Mouse (Mus musculus): ENCODE results near the gene Nhlh2. TPM values are rescaled to one million over a fixed set of nuclear protein-coding genes. Genes with fewer than 3 reads are reported as not detected.

Gene Nhlh2
- polyA plus RNA-seq, 1 experiment, result not detected

GRCm38 (mm10) chr3:102023337-102023736 is 13.5 kb downstream of the Nhlh2 start:
- TF ChIP-seq POLR2A (IDR thresholded peaks at IDR 0.05; ENCODE audit: low read depth, low read length) (no peak), CTCF (IDR thresholded peaks at IDR 0.05; ENCODE audit: borderline replicate concordance, insufficient read depth, low read length) (no peak)
- no peaks in the 10 kb centered on the region for H3K4me1 ChIP-seq (ENCODE audit: control insufficient read depth, insufficient read depth, low read length)
- no peak overlapping the region for H3K4me3 ChIP-seq (ENCODE audit: insufficient read depth, low read length)
- H3K27ac ChIP-seq (ENCODE audit: insufficient read depth, low read length), result no peak overlapping the region

- no peak for TF ChIP-seq POLR2A (IDR thresholded peaks at IDR 0.05; ENCODE audit: low read depth, low read length)
- no peak for TF ChIP-seq CTCF (IDR thresholded peaks at IDR 0.05; ENCODE audit: borderline replicate concordance, insufficient read depth, low read length)
- Histone ChIP-seq H3K4me1 (ENCODE audit: control insufficient read depth, insufficient read depth, low read length) (no peaks in the 10 kb centered on the region), H3K4me3 (ENCODE audit: insufficient read depth, low read length) (no peak overlapping the region), H3K27ac (ENCODE audit: insufficient read depth, low read length) (no peak overlapping the region)
Observed at GRCm38 (mm10) chr3:102023829-102024228, 14.0 kb downstream of the Nhlh2 start.

GRCm38 (mm10) chr3:102024981-102025451 is 15.1 kb downstream of the Nhlh2 start:
- TF ChIP-seq CTCF (IDR thresholded peaks at IDR 0.05; ENCODE audit: borderline replicate concordance, insufficient read depth, low read length) (no peak), POLR2A (IDR thresholded peaks at IDR 0.05; ENCODE audit: low read depth, low read length) (no peak)
- Histone ChIP-seq H3K27ac (ENCODE audit: insufficient read depth, low read length) (no peak overlapping the region), H3K4me1 (ENCODE audit: control insufficient read depth, insufficient read depth, low read length) (no peaks in the 10 kb centered on the region), H3K4me3 (ENCODE audit: insufficient read depth, low read length) (no peak overlapping the region)

- Histone ChIP-seq H3K27ac (ENCODE audit: insufficient read depth, low read length) (no peak overlapping the region), H3K4me3 (ENCODE audit: insufficient read depth, low read length) (no peak overlapping the region), H3K4me1 (ENCODE audit: control insufficient read depth, insufficient read depth, low read length) (no peaks in the 10 kb centered on the region)
- no peak for TF ChIP-seq POLR2A (IDR thresholded peaks at IDR 0.05; ENCODE audit: low read depth, low read length)
- no peak for TF ChIP-seq CTCF (IDR thresholded peaks at IDR 0.05; ENCODE audit: borderline replicate concordance, insufficient read depth, low read length)
Observed at GRCm38 (mm10) chr3:102025659-102026058, 15.8 kb downstream of the Nhlh2 start.

GRCm38 (mm10) chr3:102027880-102028279 is 18.0 kb downstream of the Nhlh2 start:
- Histone ChIP-seq H3K27ac (ENCODE audit: insufficient read depth, low read length) (no peak overlapping the region), H3K4me1 (ENCODE audit: control insufficient read depth, insufficient read depth, low read length) (no peaks in the 10 kb centered on the region), H3K4me3 (ENCODE audit: insufficient read depth, low read length) (no peak overlapping the region)
- peak; percentile 53; the same call in 1 of the 2 replicates for TF ChIP-seq CTCF (IDR thresholded peaks at IDR 0.05; ENCODE audit: borderline replicate concordance, insufficient read depth, low read length)
- no peak for TF ChIP-seq POLR2A (IDR thresholded peaks at IDR 0.05; ENCODE audit: low read depth, low read length)

GRCm38 (mm10) chr3:102037806-102038205 is 27.9 kb downstream of the Nhlh2 start:
- Histone ChIP-seq H3K4me1 (ENCODE audit: control insufficient read depth, insufficient read depth, low read length) (no peaks in the 10 kb centered on the region), H3K4me3 (ENCODE audit: insufficient read depth, low read length) (no peak overlapping the region), H3K27ac (ENCODE audit: insufficient read depth, low read length) (no peak overlapping the region)
- no peak for TF ChIP-seq CTCF (IDR thresholded peaks at IDR 0.05; ENCODE audit: borderline replicate concordance, insufficient read depth, low read length)
- no peak for TF ChIP-seq POLR2A (IDR thresholded peaks at IDR 0.05; ENCODE audit: low read depth, low read length)

GRCm38 (mm10) chr3:102038608-102039007 is 28.7 kb downstream of the Nhlh2 start:
- Histone ChIP-seq H3K4me3 (ENCODE audit: insufficient read depth, low read length) (no peak overlapping the region), H3K27ac (ENCODE audit: insufficient read depth, low read length) (no peak overlapping the region), H3K4me1 (ENCODE audit: control insufficient read depth, insufficient read depth, low read length) (no peaks in the 10 kb centered on the region)
- no peak for TF ChIP-seq CTCF (IDR thresholded peaks at IDR 0.05; ENCODE audit: borderline replicate concordance, insufficient read depth, low read length)
- no peak for TF ChIP-seq POLR2A (IDR thresholded peaks at IDR 0.05; ENCODE audit: low read depth, low read length)

GRCm38 (mm10) chr3:102041632-102042031 is 31.8 kb downstream of the Nhlh2 start:
- Histone ChIP-seq H3K27ac (ENCODE audit: insufficient read depth, low read length) (no peak overlapping the region), H3K4me1 (ENCODE audit: control insufficient read depth, insufficient read depth, low read length) (no peaks in the 10 kb centered on the region), H3K4me3 (ENCODE audit: insufficient read depth, low read length) (no peak overlapping the region)
- no peak for TF ChIP-seq POLR2A (IDR thresholded peaks at IDR 0.05; ENCODE audit: low read depth, low read length)
- no peak for TF ChIP-seq CTCF (IDR thresholded peaks at IDR 0.05; ENCODE audit: borderline replicate concordance, insufficient read depth, low read length)

- Histone ChIP-seq H3K4me3 (ENCODE audit: insufficient read depth, low read length) (no peak overlapping the region), H3K4me1 (ENCODE audit: control insufficient read depth, insufficient read depth, low read length) (no peaks in the 10 kb centered on the region), H3K27ac (ENCODE audit: insufficient read depth, low read length) (no peak overlapping the region)
- TF ChIP-seq POLR2A (IDR thresholded peaks at IDR 0.05; ENCODE audit: low read depth, low read length) (no peak), CTCF (IDR thresholded peaks at IDR 0.05; ENCODE audit: borderline replicate concordance, insufficient read depth, low read length) (no peak)
Observed at GRCm38 (mm10) chr3:102045071-102045470, 35.2 kb downstream of the Nhlh2 start.

GRCm38 (mm10) chr3:102047532-102047931 is 37.7 kb downstream of the Nhlh2 start:
- Histone ChIP-seq H3K4me1 (ENCODE audit: control insufficient read depth, insufficient read depth, low read length) (no peaks in the 10 kb centered on the region), H3K4me3 (ENCODE audit: insufficient read depth, low read length) (no peak overlapping the region), H3K27ac (ENCODE audit: insufficient read depth, low read length) (no peak overlapping the region)
- no peak for TF ChIP-seq POLR2A (IDR thresholded peaks at IDR 0.05; ENCODE audit: low read depth, low read length)
- no peak for TF ChIP-seq CTCF (IDR thresholded peaks at IDR 0.05; ENCODE audit: borderline replicate concordance, insufficient read depth, low read length)

Data from embryonic fibroblast, embryonic 13.5 days (primary cell).